Mouse (Mus musculus): ENCODE measurements around the gene Mcm9. TPM values are rescaled to one million over a fixed set of nuclear protein-coding genes. Genes with fewer than 3 reads are reported as not detected.

The Mcm9 gene
- total RNA-seq, 2 experiments from 2014 or later = 7.8 to 9.6 TPM

DNA sequence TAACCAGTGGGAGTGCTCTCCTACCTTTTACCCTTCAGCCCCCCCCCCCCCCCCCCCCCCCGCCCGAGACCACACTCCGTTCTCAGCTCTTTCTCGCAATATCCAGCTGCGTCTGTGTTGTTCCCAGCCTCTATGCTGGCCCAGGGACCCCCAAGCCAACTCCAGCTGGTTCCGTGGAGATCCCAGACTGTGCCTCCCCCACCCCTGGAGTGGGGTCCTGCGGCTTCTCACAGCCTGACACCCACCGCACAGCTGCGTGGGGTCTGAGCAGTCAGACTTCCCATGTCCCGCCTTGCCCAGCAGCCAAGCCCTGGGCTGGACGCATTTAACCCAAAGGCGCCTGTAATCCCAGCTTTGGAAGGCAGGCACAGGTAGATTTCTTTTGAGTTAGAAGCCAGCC is 49.2 kb downstream of the Mcm9 start:
- intact Hi-C loops (cut with DNase I) = no loop called here

DNA sequence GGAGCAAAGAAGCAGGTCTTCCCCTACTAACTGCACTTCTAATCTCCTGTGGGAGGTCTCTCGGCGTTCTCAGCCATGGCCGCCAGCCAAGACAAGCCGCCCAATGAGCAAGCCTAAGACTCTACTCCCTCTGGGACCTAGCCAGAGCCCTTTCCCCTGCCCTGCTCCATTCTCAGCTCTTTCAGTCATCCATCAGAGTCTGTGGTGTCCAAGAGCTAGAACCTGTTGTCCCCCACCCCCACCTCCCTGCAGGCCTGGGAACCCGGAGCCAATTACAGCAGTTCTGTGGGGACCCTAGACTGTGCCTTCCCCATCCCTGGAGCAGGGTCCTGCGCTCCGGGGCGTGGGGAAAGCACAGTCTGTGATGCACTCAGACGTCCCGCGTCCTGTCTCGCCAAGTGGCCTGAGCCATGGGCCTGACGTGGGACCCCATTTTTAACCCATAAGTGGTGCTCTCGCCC is 49.6 kb downstream of the Mcm9 start:
- DNase-seq = peak; percentile 80 to 82
- intact Hi-C loops (cut with DNase I) = no loop called here

More for the DNA sequence above, 49.2 kb downstream of the Mcm9 start:
- no peak for DNase-seq

DNA sequence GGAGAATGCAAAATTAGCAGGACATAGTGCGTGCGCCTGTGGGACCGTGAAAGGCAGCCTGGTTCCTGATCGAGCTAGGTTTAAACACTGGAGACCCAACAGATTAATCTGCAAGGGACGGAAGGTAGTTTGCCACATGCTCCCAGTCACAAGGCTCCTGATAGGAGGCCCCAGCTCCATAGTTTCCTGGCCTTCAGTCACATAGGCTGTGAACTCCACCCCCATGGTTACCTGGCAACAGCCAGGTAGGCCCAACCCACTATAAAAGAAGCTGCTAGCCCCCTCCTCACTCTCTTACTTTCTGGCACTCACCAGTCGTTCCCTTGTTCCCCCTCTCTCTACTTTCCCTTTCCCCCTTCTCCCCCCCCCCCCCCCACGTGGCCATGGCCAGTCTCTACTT is 50.1 kb downstream of the Mcm9 start:
- peak; percentile 12 to 31 for DNase-seq
- intact Hi-C loops (cut with DNase I) = no loop called here

DNA sequence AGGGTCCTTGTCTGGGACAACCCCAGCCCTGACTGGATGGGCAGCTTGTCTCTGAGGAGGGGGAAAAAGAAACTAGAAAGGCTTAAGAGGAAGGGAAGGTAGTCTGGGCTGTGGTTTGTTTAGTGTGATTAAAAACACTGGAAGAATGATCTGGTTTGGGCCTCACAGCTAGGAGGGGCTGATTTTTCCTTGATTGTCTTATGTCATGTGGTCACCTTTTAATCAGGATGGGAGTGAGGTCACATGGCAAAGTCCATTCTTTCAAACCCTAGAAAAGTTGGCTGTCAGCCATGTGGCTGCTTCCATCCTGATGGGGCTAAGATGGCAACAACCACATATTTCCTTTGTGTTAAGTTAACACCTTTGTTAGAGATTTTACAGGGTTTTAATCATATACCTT is 61.7 kb downstream of the Mcm9 start:
- intact Hi-C loops (cut with DNase I) = no loop called here

DNA sequence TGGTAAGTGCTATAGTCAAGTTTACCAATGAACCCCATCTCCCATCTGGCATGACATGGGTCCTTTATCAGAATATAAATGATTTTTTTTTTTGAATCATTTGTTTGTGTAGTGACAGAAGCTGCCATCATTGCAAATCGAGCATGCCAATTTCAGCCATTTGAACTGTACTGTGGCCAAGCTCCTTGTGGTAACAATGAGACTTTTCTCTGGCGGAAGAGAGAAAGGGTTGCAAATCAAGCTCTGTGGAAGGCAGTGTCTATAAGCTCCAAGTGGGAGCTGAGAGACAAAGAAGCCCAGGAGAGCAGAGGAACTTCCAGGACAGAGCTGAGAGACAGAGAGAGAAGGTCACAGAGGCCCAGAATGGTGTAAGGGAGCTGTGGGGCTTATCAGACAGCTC is 64.7 kb downstream of the Mcm9 start:
- intact Hi-C loops (cut with DNase I) = no loop called here
- DNase-seq = no peak

More for the DNA sequence above, 61.7 kb downstream of the Mcm9 start:
- DNase-seq = peak in 1 of 2 experiments; percentile 8

DNA sequence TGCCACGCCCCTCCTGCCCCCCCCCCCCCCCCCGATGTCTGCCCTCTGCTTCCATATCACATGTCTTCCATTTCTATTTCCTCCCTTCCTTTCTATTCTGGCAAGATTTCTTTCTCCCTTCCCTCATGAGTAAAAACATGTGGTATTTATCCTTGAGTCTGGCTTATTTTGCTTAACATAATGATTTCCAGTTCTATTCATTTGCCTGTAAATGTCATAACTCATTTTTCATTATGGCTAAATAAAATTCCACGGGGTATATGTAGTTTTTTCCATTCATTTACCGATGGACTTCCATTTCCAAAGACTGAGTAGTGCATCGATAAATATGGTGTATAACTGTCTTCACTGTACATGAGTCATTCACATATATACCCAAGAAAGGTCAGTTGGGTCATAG is 68.2 kb downstream of the Mcm9 start:
- DNase-seq = no peak
- intact Hi-C loops (cut with DNase I) = no loop called here

DNA sequence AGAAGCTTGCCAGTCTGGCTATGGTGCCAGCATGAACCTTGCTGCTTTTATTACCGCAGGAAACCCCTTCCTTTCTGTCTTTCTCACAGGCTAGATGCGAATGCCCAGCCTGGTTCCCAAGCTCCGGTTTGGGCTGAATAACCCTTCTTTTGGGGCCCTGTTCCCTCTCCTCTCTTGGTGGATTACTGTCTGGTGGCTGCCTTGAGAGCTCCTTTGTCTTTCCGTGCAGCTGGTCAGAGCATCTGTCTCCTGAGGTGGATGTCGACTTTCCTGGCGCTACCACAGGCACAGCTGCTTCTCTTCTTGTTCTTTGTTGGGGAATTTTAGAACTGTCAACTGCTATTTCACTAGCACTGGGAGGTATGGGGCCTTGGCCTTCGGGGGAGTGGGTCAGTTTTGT is 92.6 kb downstream of the Mcm9 start:
- intact Hi-C loops (cut with DNase I) = no loop called here
- DNase-seq = no peak

DNA sequence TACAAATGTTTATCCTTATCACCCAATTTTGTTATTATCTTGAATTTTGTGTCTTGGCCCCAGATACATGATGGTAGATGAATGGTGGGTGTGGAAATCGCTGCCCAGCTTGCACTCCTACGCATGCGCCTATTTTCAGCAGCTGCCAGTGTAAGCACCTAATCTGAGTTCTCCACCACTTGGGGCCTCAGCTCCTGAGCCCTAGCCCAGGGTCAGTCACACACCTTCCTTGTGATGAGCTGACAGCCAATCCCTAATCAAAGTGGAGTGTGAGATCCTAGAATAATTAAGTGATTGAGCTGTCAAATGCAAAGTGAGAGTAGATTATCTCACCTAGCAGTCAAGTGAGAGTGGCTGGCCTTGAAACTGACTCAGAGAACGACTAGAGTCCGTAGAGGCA is 97.9 kb downstream of the Mcm9 start:
- DNase-seq = no peak
- intact Hi-C loops (cut with DNase I) = no loop called here

DNA sequence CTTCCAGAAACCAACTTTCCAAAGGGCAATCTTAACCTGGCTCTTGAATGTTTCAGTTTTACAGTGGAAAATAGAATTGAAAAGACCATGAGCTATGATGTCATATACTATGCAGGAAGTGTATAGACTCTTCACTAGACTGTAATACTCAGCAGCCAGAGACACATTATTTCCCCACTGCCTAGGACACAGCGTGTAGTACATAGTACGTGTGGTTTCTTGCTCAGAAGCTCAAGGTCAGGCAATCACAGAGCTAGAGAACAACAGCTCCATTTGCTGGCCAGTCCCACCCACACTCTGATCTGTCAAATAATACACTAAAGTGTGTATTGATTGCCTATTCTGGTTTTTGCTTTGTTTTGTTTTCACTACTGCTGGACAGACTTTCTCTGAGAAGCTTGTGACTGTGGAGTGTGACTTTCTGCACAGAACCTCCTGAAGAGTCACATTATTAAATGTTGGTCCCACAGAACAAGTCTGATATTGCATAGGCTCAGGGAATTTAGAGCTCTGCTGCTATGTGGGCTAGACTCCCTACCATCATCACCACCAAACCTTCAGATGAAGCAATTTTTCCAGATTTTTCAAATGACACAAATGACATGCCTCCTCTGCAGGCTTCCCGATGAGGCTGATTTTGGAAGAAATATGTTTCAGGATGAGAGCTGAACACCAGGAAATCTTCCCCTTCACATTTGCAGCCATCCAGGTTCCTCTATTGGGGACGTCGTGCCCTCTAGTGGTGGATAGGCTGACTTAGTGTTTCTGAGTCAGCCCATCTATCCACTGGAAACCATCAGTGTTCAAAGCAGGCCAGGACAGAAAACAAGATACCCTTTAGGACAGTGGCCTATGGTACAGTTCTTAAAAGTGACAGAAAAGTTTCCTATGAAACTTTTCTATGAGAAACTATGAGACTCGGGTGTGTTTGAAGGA is 102.1 kb downstream of the Mcm9 start:
- peak; percentile 77 to 79 for DNase-seq
- intact Hi-C loops (cut with DNase I) = loop anchor here (2.0 to 5.0 kb wide), 4 partner anchors 413 to 996 kb away; no protein-coding TSS in a partner anchor

DNA sequence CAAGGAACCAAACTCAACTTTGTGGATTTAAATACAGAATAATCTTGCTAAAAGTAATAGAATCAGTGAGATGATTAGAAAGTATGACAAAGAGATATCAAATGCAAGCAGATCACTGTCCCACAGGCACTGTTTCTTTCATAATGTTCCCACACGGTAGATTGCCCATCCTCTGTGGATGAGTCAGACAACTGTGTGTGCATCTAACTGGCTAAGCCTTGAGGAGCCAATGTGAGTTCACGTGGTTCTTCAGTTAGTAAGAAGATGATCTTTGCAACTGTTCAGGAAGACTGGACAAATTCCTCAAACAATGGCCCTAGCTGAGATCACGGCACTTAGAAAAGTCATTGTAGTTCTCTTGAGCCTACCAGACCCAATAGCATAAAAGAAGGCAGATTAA is 102.9 kb downstream of the Mcm9 start:
- intact Hi-C loops (cut with DNase I) = loop anchor here (5.0 kb wide), 3 partner anchors 440 to 995 kb away; no protein-coding TSS in a partner anchor

DNA sequence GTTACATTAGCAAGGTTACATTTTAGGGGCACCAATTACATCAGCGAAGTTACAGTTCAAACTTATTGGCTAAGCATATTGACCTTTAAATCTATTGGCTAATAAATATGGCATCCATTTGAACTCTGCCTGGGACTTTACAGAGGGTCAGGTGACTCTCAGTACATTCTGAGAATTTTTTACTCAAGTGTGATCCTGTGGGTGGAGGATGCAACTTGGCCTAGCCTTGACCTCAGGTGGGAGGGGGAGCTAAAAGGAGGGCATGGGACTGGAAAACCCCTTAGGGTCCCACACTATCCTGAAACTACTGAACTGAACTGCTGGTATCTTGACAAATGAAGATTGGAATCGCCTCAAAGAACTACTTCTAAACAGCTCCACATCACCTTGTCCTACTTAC is 103.9 kb downstream of the Mcm9 start:
- intact Hi-C loops (cut with DNase I) = loop anchor here (5.0 kb wide), 3 partner anchors 439 to 994 kb away; no protein-coding TSS in a partner anchor

More for the DNA sequence above, 102.9 kb downstream of the Mcm9 start:
- DNase-seq = no peak

DNA sequence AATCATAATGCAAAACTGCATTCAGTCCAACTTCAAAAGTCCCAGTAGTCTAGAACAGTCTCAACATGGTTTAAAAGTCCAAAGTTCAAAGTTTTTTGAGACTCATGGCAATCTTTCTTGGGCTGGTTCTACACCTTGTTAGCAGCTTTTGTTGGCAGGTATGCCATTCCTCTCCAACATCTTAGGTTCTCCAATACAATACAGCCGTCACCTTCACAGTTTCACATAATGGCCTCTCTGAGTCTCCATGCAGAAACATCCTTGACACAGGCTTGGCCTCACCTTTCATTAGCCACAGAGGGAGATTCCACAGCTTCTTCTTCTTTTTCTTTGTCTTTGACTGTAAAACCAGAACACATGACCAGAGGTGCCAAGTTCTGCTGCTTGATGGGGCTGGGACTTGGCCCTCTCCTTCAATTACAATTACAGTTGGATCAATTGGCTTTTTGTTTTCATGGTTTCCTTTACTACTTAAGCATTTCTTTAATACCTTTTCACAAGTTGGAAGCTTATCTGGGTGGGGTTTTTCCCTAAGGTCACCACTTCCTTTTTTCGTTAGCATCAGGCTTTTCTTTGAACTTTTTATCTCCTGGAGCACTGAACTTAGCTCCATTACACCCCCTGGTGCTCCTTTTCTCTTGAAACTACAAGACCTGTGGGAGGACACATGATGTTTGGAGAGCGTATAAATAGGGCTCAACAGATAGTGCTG is 104.8 kb downstream of the Mcm9 start:
- intact Hi-C loops (cut with DNase I) = loop anchor here (5.0 kb wide), 3 partner anchors 438 to 993 kb away; no protein-coding TSS in a partner anchor
- DNase-seq = no peak

More for the DNA sequence above, 103.9 kb downstream of the Mcm9 start:
- no peak for DNase-seq

DNA sequence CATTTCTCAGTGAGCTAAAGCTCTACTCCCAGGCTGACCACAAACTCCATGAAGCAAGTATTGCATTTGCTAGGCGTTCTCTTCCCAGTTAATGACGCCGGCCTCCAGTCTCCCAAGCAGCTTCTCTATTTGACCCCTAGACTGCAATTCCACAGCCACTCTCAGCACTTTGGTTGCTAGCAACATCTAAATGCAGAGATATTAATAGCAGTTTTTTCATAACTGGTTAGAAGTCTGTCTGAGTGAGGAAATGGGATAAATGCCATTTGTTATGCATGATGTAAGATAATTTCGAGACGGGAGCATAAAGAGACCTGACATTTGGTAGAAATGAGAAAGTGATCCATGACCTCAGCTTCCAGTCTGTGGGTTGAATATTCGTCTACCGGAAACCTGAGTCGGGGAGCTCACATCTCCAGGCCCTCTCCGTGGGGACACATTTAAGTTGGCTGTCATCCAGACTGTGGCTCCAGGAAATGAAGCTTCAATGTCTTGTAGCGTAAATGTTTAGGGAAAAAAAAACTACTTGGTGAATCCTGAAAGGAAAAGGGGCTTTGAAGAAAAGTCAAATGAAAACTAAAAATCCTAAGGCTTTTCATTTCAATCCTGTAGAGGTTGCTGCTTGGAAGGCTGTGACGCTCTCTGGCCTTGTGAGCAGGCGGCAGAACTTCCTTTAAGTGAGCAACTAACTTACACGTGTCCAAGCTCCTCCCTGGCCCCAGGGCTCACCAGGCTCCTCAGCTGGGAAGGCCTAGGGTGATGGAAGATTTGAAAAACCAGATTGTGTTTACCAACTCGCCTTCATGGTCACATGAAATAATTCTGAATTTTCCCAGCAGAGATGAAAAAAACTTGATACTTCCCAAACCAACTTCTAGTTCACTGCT is 110.9 kb downstream of the Mcm9 start:
- intact Hi-C loops (cut with DNase I) = no loop called here
- peak; percentile 53 to 64 for DNase-seq

DNA sequence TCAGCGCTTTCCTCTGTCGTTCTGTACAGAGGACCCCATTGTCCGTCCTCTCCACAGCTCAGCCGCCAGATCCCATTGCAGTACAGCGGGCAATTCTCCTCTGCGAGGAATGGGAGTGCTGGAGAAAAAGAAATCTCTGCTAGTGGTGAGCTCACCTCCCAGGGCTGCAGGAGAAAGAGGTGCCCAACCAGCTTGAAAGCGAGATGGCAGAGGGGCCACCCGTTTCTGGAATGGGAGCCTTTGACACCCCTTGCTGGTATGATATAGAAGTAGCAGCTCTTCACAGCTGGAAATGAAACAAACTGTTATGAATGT is 111.7 kb downstream of the Mcm9 start:
- intact Hi-C loops (cut with DNase I) = no loop called here
- peak; percentile 11 to 20 for DNase-seq

DNA sequence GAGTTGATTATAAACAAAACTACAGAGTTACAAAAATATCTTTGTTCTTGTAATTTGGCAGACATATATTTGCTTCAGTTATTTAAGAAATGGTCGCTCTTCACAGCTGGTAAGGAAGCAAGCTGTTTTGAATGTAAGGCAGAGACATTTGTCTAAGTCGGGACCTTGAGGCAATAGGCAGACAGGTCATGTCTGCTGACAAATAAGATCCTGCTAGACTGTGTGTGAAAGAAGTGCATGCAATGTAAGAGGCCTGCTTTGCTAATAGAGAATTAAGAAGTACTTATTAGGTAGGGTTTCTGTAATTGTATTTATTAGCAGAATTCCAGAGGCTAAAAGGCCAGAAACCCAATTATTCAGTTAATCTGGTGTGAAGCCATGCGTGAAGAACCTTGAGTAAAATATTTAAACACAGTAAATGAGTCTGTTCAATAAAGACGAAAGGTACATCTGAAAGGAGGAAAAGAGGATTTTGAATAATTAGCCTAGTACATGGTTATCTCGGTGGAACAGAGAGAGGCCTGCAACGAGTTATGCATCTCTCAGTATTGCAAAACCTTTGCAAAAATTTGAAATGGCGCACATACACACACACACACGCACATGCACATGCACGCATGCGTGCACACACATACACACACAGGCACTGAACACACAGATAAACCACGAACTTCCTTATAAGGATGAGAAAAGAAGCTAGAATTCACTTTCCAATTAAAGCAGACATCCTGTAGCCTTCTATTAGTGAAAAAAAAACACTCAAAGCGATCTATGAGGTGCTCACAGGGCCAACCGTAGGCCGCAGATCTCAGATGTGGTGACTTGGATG is 112.3 kb downstream of the Mcm9 start:
- DNase-seq = no peak
- intact Hi-C loops (cut with DNase I) = no loop called here

DNA sequence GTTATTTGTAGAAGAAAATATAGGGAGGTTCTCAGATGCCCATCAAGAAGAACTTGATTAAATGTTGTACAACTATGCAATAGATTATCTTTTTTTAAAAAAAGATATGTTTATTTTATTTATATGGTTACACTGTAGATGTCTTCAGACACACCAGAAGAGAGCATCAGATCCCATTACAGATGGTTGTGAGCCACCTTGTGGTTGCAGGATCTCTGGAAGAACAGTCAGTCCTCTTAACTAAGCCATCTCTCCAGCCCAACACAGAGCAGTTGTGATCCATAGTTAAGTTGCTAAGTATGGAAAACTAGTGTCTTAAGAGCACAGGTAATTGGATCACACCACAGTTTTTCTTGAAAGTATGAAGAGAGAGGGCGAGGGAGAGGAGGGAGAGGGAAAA is 117.7 kb downstream of the Mcm9 start:
- no peak for DNase-seq
- intact Hi-C loops (cut with DNase I) = no loop called here

DNA sequence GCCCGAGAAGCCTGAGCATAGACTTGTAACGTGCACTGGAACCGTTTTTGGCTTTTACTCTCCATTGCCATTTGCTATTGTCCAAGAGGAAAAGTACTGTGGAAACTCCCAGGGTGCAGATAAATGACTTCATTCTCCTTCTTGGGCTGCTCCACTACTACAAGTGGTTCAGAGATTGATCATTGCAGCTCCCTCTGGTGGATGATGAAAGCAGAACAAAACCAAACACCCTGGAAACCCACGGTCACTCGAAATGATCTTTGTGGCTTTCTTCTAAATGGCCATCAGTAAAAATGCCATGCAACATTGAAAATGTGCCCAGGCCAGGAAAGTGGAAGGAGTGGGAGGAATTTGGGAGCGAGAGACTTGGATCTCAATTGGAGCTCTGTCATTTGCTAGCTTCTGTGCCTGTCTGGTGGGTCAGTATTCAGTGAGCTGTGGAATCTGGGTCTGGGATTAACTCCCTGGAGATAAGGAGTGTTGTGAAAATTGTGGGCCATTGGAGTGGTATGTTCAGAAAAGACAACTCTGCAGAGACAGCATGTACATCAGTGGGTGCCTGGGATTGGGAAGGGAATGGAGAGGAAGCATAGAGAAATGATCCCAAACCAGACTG is 121.0 kb downstream of the Mcm9 start:
- intact Hi-C loops (cut with DNase I) = loop anchor here (1.0 to 2.0 kb wide), 3 partner anchors 42 to 161 kb away; no protein-coding TSS in a partner anchor
- DNase-seq = peak; percentile 83 to 84

DNA sequence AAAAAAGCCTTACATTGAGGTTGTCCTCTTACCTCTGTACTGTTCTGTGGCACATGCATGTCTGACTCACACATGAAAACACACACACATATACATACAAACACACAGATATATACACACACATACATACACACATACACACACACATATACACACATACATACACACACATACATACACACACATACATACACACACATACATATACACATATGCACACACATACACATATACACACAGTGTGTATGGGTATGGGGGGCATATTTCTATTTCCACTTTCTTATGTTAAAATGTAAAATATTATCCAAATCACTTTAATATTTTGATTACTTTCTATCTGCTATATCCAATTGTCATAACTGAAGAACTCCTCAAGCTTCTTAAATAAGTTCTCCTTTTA is 121.6 kb downstream of the Mcm9 start:
- DNase-seq = no peak
- intact Hi-C loops (cut with DNase I) = loop anchor here (1.0 to 2.0 kb wide), 3 partner anchors 42 to 160 kb away; no protein-coding TSS in a partner anchor

DNA sequence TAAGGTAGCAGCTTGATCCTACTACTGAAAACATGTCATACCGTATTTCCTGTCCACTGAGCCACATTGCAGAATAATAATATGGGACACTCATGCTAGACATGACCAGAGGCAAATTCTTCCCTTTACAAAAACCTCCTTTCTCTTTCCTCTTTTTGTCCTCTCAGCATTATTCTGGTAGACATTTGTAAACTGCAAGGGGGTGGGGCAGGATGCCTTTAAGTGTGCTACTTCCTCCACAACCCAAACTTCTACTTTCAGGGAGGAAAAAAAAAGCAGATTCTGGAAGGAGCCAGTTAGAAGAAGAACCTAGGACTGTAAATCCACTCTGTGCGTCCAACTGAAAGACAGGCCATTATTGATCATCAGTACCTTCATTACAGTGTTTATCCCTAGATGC is 124.7 kb downstream of the Mcm9 start:
- intact Hi-C loops (cut with DNase I) = no loop called here
- no peak for DNase-seq

Data from heart, postnatal 10 days (tissue).